Mouse (Mus musculus) 3134 (cell line): ENCODE measurements around the gene Abl2.

Experiments used
- DNase-seq: peaks from one replicate; pipeline ENCODE4 v3.0.0-alpha.2; 2011; ENCODE audit warnings: low spot score; ENCODE audit not compliant: insufficient read length; ENCODE audit errors: extremely low read depth

The Abl2 gene

GRCm38 (mm10) chr1:156668602-156669001 is 110.0 kb downstream of the Abl2 start:
- DNase-seq = no peak

- no peak for DNase-seq
Observed at GRCm38 (mm10) chr1:156669208-156669983, 110.8 kb downstream of the Abl2 start.

DNA sequence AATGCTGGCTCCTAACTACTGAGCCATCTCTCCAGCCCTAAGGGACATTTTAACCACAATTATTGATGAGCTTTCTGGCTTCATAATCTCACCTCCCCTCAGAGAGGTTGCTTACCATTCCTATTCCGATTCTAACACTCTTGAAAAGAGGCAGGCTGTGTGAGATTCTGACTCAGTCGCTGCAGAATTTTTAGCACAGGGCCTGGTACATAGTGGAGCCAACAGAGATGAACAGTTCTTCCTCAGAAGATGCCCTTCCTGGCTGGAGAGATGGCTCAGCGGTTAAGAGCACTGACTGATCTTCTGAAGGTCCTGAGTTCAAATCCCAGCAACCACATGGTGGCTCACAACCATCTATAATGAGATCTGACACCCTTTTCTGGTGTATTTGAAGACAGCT is 113.3 kb downstream of the Abl2 start:
- no peak for DNase-seq

DNA sequence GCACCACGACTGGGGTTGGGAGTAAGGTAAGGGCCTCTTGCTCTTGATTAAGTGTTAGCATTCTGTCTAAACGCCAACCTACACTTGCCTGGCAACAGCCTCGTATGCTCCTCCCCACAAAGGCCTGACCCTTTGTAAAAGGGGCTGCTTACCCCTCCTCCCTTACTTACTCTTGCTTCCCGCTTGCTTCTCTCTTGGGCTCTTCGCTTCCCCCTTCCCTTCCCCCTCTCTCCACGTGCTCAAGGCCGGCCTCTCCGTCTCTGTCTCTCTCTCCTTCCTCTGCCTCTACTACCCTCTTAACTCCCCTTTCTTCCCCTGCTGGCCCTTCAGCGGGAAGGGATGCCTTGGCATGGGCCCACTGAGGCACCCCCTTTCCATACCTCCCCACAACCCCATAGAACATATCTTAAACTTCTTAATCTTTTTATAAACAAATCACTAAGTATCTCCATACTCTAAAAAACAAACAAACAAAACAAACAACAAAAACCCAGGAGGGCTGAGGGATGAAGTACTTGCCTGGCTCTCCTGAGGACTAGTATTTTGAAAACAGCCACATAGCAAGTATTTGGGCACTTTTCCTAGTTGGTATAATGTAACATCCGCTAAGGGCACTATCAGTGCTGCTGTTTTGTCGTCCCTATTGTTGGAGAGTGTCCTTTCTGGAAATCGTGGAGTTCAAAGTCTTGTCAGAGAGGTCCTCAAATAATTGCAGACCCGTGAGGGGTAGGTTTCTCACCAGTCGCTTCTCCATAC is 114.3 kb downstream of the Abl2 start:
- DNase-seq = peak; percentile 45

DNA sequence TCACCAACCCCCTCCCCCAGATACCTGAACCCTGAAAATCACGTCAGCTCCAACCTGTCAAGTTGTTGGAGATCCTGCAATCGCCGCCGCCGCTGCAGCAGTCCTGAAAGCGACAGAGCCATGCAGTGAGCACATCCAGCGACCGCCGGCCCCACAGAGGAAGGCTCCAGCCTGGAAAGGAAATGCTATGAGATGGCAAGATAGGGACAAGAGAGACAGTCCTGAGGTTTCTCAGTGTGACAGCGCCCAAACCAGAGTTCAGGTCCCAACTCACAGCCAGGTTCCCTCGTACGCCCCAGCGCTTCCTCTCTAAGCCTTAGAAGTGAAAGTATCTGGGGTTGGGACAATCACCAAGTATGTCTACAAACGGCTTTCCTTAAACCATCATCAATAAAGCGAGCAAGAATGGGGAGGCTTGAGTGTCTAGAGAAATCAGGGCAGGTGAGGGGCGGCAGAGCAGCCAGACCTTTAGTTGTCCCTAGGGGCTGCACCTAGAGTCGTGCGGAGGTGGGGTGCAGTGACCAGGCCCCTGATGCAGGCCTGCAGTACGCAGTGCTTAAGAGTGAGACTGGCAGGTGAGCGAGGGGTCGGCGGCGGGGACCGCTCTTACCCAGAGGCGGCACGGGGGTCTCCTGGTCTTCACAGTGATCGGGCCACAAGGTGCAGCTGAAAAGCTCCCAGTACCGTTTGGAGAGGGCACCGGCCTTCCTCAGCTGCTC is 115.0 kb downstream of the Abl2 start:
- DNase-seq = peak; percentile 59

DNA sequence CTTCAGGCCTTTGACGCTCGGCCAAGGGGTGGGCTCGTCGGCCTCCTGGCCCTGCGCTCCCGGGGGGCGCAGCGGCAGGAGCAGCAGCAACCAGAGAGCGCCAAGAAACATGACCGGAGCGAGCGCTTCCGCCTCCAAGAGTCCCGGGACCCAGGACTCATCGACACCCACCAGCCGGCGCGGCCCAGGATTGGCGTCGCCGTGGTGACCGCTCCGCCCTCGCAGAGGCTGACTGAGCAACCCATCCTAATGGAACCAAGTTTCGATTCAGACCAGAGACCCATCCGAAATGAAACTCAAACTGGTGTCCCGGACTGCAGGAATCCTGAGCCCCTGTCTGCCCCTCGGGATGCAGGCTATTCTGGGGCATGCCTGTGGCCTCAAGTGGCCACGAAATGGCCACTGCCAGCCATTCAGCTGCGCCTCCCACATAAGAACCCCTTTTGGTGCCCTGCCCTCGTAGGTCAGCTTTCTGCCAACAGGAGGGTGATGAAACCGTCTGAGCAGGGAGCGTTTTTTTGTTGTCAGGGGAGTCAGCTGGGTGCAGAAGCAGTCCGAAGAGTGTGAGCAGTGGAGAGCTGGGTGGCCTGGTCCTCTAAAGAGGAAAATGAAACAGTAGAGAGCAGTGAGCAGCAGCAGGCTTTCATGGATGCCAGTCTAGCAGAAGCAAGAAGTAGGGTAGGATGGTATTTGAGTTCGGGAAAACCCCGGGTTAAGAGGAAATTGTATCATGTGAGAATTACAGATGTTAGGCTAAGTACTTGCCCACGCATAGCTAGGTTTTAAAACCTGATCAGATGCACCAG is 115.8 kb downstream of the Abl2 start, which contains the start of gene Tor3a:
Gene Tor3a, minus strand, starts transcription at position 162 of the 806 bp plus-strand sequence.
- peak; percentile 96 for DNase-seq

DNA sequence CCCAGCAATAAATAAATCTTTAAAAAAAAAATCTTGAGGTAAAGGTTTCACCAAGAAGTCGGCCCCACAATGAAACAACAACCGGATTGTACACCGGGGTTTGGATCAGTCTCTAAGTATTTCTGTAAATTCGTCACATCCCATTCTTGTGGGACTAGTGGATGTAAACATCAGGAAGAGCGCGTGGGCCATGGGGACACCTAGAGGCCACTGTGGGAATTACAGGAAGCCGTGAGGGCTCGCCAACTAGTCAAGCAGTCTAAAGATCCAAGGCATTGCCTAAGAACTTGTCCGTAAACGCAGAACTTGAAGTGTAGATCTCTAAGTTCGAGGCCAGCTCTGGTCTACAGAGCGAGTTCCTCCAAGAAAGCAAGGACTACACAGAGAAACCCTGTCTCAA is 117.6 kb downstream of the Abl2 start:
- DNase-seq = peak; percentile 44

DNA sequence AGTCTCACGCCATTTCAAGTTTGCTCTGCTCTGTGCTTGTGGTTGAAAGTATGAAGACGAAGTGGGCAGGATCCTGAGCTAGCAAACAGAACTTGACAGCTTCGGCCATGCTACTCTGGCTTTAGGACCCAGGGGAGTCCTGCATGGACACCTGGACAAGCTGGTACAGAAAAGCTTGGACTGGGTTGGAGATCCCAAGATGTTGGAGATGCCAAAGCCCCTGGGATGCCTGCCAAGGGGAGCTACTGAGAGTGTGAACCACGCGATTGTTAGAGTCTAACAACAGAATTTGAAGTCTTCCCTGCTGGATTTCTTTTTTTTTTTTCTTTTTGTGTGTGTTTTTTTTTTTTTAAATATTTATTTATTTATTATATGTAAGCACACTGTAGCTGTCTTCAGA is 118.0 kb downstream of the Abl2 start:
- no peak for DNase-seq

GRCm38 (mm10) chr1:156677230-156677629 is 118.6 kb downstream of the Abl2 start:
- peak; percentile 59 for DNase-seq

DNA sequence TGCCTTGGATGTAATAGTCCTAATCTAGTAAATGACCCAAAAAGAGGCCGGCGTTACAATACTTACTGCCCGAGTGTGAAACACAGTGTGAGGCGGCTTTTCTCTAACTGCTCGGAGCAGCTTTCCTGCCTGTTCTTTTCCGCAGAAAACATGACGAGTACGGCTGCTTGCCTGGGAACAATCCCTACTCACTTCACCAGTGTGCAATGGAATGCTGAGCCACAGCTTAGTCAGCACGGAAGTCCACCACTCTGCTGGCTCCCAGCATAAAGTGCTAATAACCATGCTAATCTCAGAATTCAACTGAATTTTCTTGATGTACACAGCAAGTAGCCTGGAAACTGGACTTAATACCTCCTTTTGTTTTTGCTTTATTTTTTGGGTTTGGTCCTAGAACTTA is 121.0 kb downstream of the Abl2 start:
- DNase-seq = peak; percentile 45

DNA sequence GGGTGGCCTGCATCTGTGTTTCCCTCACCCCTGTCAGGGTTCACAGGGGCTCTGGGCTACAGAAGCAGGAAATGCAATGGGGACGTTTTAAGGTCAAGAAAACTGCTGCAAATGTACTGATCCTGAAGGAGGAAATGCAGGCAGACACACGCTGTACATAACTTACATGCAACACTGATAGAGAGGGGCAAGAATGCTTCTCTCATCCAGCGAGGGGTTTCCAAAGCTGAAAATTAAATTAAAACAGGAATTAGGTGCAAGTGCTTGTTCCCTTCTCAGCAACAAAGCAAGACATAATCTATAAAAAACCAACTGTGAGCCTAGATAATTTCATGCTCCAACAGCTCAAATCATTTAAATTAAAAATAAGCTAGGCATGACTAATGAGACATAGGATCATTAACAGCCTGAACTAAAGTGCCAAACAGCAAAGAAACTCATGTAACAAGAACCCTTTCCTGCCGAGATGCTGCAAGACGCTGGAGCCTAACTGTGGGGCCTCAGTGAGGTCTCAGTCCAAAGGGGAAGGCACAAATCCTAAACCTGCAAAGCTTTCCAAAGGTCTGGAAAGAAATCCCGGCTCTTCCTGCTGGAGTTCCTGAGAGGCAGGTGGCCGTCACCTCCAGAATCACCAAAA is 127.6 kb downstream of the Abl2 start:
- no peak for DNase-seq
